Mouse (Mus musculus) midbrain, embryonic 12.5 days (tissue): Measurements from ENCODE around the gene Cd55b. TPM values are rescaled to one million over a fixed set of nuclear protein-coding genes. Genes with fewer than 3 reads are reported as not detected.
"Not testable (repeated sequence)": the region's sequence is repeated elsewhere in the genome, so short reads cannot be mapped to it uniquely, and the experiment has no call there.

Experiments
- ATAC-seq: fragments of 200-750 bp; cut with Nextera tagmentation; 2 replicates; pipeline ENCODE4 v1.8.0; 2017; ENCODE audit warnings: low read depth, moderate TSS enrichment, moderate library complexity; ENCODE audit not compliant: low FRiP score
- H3K27ac ChIP-seq: fragments of 300-500 bp; sonication (generic); replicated peaks from 2 replicates; pipeline ENCODE4 v1.5.1; 2016; ENCODE audit warnings: mild to moderate bottlenecking
- H3K27me3 ChIP-seq: fragments of 300-500 bp; sonication (generic); 2 replicates; pipeline ENCODE4 v1.6.1; 2016; ENCODE audit warnings: mild to moderate bottlenecking
- H3K36me3 ChIP-seq: fragments of 300-500 bp; sonication (generic); 2 replicates; pipeline ENCODE4 v1.6.1; 2016
- H3K4me1 ChIP-seq: fragments of 300-500 bp; sonication (generic); 2 replicates; pipeline ENCODE4 v1.6.1; 2016
- H3K4me2 ChIP-seq: fragments of 300-500 bp; sonication (generic); replicated peaks from 2 replicates; pipeline ENCODE4 v1.6.1; 2016; ENCODE audit warnings: mild to moderate bottlenecking, moderate library complexity
- H3K4me3 ChIP-seq: fragments of 300-500 bp; sonication (generic); 2 replicates; pipeline ENCODE4 v1.5.1; 2016; ENCODE audit warnings: mild to moderate bottlenecking
- H3K9ac ChIP-seq: fragments of 300-500 bp; sonication (generic); replicated peaks from 2 replicates; pipeline ENCODE4 v1.6.1; 2016; ENCODE audit warnings: mild to moderate bottlenecking, moderate library complexity
- H3K9me3 ChIP-seq: fragments of 300-500 bp; sonication (generic); 2 replicates; pipeline ENCODE4 v1.6.1; 2016; ENCODE audit warnings: mild to moderate bottlenecking
- WGBS: fragments of 180-500 bp; shearing (Covaris S2); methylation state at CpG from one replicate; pipeline ENCODE4 v1.1.7; 2016; 5-methylcytosine and 5-hydroxymethylcytosine counted together
- polyA plus RNA-seq: library from polyadenylated mRNA; unstranded; fragments of >200 nt; fragmentation: Nextera tagmentation; extraction: Ambion mirVana; gene quantifications from 2 replicates; pipeline ENCODE4 v1.2.1, GENCODE M21; 2016

Cd55b gene
- not detected in 2 replicates for polyA plus RNA-seq

DNA sequence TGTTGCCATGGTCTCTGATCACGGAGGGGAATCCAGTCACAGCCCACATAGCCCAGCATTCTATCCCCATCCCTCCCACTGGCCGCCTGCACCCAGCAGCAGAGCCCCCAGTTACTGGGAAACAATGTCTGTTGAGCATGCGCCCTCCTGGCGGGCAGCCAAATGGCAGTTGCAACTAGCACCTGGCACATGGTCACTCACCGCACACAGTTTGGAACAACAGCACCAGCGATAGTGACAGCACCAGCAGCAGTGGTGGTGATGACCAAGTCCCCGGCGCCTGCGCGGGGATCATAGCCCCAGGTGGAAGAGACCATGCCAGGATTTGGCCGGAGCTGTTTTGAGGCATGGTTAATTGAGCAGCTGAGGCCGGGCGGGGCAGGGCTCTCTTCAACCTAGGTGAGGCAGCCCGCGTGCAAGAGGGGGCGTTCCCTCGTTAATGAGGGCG is at the start of gene Cd55b:
Gene Cd55b (minus strand): TSS at position 346 of the 448 bp plus-strand sequence.
- Histone ChIP-seq H3K4me2 (no peak within 1 kb of the TSS), H3K4me1 (0 out of 2 replicates have a peak, but pooled peaks cover 2% of the 10 kb centered on the region), H3K9ac (no peak within 1 kb of the TSS), H3K27ac (no peak within 1 kb of the TSS), H3K27me3 (no peaks in the 10 kb centered on the region), H3K4me3 (no peak within 1 kb of the TSS), H3K36me3 (no peaks in the 10 kb centered on the region), H3K9me3 (no peaks in the 10 kb centered on the region)
- WGBS = 65% methylated on average over 18 of the region's 18 CpGs
- 0 out of 2 replicates have a peak, but pooled peaks have one; percentile 38 for ATAC-seq

DNA sequence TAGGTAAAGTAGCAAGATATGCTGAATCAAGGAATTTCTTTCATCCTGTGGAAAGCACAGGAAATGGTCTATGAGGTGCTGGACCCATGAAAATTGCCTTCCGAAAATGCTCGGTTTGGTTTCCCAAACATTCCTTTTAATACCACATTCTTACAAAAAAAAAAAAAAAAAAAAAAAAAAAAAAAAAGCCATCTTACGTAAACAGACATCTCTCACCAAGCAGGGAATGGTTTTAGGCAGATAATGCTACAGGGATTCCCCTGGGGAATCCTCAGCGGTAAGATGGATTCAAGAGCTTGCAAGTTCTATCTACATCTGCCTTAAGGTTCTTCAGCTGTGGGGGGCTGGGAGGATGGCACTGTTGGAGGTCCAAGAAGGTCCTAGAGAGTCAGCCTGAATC is 47.3 kb upstream of the Cd55b start:
- no peaks in the 10 kb centered on the region for H3K4me1 ChIP-seq
- H3K9ac ChIP-seq = no peak overlapping the region
- 94% methylated on average over 4 of the region's 4 CpGs for WGBS
- H3K9me3 ChIP-seq = no peaks in the 10 kb centered on the region
- no peaks in the 10 kb centered on the region for H3K27me3 ChIP-seq
- no peak overlapping the region for H3K27ac ChIP-seq
- H3K36me3 ChIP-seq = no peaks in the 10 kb centered on the region
- ATAC-seq = no peak
- H3K4me3 ChIP-seq = no peak overlapping the region
- H3K4me2 ChIP-seq = no peak overlapping the region

DNA sequence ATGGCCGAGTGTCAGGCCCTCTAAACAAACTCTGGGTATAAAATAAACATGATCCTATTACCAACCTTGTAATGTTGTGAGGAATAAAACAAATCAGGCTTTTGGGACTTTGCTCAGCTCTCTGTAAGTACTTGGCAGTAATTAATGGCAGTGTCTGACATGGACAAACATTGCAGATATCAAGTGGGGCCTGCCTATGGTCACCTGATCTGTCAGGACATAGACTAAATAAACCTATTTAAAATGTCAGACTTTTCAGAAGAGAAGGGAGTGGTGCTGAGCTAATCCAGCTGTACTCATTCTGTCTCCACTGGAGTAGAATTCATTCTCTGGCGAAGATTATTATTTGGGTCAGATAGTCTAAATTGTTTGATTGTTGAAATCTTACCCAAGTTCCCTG is 44.6 kb upstream of the Cd55b start:
- Histone ChIP-seq H3K9me3 (no peaks in the 10 kb centered on the region), H3K4me3 (no peak overlapping the region), H3K9ac (no peak overlapping the region), H3K27ac (no peak overlapping the region), H3K36me3 (no peaks in the 10 kb centered on the region), H3K4me2 (no peak overlapping the region), H3K4me1 (peaks cover 4% of the 10 kb centered on the region; the same call in 1 of the 2 replicates), H3K27me3 (no peaks in the 10 kb centered on the region)
- ATAC-seq = no peak
- WGBS = 85% methylated on average over 2 of the region's 2 CpGs

DNA sequence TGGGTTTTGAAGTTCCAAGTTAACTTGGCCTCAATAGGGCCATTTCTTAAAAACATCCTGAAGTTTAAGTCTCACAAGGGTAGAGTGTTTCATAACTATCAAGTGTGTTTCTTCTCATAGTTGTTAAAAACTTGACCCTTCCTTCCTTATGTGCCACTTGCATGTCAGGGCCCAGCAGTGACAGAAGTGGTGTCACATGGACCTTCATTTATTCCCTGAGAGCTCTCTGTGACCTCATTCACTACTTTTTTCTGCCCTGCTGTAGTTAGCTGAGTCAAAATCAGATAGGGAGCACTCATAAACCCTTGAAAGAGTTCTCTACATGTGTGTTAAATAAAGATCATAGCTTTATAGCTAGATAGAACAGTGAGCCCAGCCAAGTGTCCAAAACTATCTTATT is 41.4 kb upstream of the Cd55b start:
- Histone ChIP-seq H3K4me2 (no peak overlapping the region), H3K9ac (no peak overlapping the region), H3K9me3 (no peaks in the 10 kb centered on the region), H3K36me3 (no peaks in the 10 kb centered on the region), H3K27me3 (no peaks in the 10 kb centered on the region), H3K4me3 (no peak overlapping the region), H3K27ac (no peak overlapping the region), H3K4me1 (peaks cover 4% of the 10 kb centered on the region; the same call in 1 of the 2 replicates)
- ATAC-seq = no peak

DNA sequence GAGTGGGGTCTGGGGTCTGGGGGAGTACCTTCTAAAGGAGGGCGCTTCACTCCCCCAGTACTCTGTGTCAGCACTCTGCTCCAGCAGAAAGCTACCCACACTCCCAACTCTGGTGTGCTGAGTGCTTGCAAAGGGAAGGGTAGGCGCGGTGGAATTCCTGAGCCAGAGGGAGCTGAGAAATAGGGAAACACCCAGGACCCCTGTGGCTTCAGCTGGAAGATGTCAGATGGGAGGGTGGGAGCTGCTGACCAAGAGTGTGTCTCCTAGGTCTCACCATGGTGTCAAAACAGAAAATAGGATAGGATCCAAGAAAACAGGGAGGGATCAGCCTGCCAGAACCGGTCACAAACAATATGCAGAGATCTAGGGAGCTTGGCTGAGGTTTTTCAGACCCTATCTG is 40.1 kb upstream of the Cd55b start:
- H3K36me3 ChIP-seq = no peaks in the 10 kb centered on the region
- H3K9me3 ChIP-seq = no peaks in the 10 kb centered on the region
- H3K4me2 ChIP-seq = peak overlapping the region; percentile 83
- WGBS = 7% methylated on average over 4 of the region's 4 CpGs
- H3K9ac ChIP-seq = peak overlapping the region; percentile 67
- H3K4me3 ChIP-seq = peak overlapping the region; percentile 54
- H3K27ac ChIP-seq = no peak overlapping the region
- peaks cover 4% of the 10 kb centered on the region; the same call in 1 of the 2 replicates for H3K4me1 ChIP-seq
- H3K27me3 ChIP-seq = no peaks in the 10 kb centered on the region
- ATAC-seq = peak; percentile 84; the same call in 1 of the 2 replicates

DNA sequence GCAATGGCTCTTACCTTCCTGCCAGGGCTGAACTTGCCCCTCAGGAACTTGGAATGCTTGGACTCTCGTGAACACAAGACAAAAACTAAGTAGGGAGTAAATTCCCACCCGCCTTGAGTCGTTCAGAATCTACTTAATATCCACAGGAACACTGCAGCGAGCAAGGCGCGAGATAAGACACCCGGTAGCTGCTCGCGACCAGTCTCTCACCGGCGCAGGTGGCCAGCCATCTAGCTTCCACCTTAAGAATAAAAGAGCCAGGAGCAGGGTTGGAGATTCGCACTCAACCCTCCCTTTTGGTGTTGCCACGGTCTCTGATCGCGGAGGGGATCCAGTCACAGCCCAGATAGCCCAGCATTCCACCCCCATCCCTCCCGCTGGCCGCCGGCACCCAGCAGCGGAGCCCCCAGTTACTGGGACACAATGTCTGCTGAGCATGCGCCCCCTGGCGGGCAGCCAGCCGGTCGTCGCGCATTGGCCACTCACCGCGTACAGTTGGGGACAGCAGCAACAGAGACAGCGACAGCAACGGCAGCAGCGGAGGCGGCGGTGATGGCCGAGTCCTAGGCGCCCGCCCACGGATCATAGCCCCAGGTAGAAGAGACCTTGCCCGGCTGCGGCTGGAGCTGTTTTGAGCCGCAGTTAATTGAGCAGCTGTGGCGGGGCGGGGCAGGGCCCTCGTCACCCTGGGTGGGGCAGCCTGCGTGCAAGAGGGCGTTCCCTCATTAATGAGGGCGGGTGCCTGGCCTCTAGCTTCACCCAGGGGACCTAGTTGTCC is 39.5 kb upstream of the Cd55b start, which contains the start of gene Cd55:
Gene Cd55 (minus strand): TSS at position 661 of the 778 bp plus-strand sequence.
- Histone ChIP-seq H3K9ac (peak within 1 kb of the TSS; percentile 67), H3K27me3 (no peaks in the 10 kb centered on the region), H3K9me3 (no peaks in the 10 kb centered on the region), H3K27ac (0 out of 2 replicates have a peak within 1 kb of the TSS, but pooled peaks have one; percentile 39), H3K4me2 (peak within 1 kb of the TSS; percentile 83), H3K4me1 (peaks cover 4% of the 10 kb centered on the region; the same call in 1 of the 2 replicates), H3K4me3 (peak within 1 kb of the TSS; percentile 54), H3K36me3 (no peaks in the 10 kb centered on the region)
- WGBS = under 1% methylated on average over 45 of the region's 45 CpGs
- ATAC-seq = peak; percentile 97

DNA sequence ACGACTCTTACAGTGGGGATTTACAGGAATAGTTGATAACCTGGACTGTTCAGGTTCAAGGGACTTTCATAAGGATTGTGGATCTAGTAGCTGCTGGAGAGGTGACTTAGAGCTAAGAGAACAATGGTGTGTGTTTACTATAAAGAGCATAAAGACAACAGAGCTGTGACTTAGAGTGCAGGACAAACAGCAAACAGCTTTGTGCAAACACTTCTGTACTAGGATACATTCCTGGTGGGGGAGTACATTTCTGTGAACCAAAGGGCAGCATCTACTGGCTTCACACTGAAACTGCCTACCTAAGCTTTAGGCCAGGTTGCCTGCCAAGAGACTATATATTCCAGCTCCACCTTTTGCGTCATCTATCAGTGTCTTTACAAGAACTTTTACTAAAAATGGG is 32.3 kb upstream of the Cd55b start:
- H3K4me2 ChIP-seq = no peak overlapping the region
- no peak overlapping the region for H3K9ac ChIP-seq
- no peak overlapping the region for H3K4me3 ChIP-seq
- no peaks in the 10 kb centered on the region for H3K4me1 ChIP-seq
- WGBS = 93% methylated on average over 2 of the region's 2 CpGs
- no peaks in the 10 kb centered on the region for H3K27me3 ChIP-seq
- ATAC-seq = no peak
- H3K27ac ChIP-seq = no peak overlapping the region
- H3K9me3 ChIP-seq = no peaks in the 10 kb centered on the region
- no peaks in the 10 kb centered on the region for H3K36me3 ChIP-seq

DNA sequence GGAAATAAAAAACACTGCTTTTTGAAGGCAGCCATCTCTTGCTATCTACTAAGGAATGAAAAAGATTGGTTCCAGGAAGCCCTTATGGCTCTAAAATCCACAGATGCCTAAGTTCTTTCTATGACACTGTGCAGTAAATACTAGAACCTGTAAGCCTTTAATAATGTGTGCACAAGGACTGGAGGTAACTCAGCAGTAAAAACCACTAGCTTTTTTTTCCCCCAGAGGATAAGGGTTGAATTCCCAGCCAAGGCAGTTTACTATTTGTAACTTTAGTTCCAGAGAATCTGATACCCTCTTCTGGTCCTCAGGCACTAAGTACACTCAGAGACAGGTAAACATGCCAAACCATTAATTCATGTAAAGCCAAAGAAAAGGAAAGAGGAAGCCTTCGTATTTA is 20.1 kb upstream of the Cd55b start:
- not testable (repeated sequence) for H3K9ac ChIP-seq, H3K36me3 ChIP-seq, H3K27ac ChIP-seq, H3K27me3 ChIP-seq, H3K4me3 ChIP-seq, H3K4me1 ChIP-seq, H3K4me2 ChIP-seq, H3K9me3 ChIP-seq, ATAC-seq
- WGBS = 93% methylated on average over 1 of the region's 1 CpGs

DNA sequence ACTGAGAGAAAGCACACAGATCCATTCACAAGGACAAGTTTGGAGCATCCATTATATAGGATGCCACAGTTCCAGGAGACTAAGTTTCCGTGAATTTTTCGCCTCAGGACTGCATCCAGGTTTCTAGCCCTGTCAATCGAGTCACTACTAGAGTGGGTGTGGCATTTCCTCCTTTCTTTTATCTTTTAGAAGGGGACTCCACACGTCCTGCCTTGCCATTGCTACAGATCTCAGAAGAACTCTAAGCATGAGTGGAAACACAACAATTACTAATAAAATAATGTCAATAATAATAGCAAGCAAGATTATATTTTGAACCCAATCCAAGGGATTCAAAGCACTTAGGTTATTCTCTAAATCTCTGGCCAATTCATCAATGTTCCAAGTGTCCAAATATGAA is 8.1 kb upstream of the Cd55b start:
- Histone ChIP-seq H3K4me3 (no peak overlapping the region), H3K36me3 (no peaks in the 10 kb centered on the region), H3K4me2 (no peak overlapping the region), H3K9me3 (0 out of 2 replicates have a peak, but pooled peaks cover 3% of the 10 kb centered on the region), H3K9ac (no peak overlapping the region), H3K27me3 (no peaks in the 10 kb centered on the region), H3K27ac (no peak overlapping the region), H3K4me1 (no peaks in the 10 kb centered on the region)
- 81% methylated on average over 4 of the region's 4 CpGs for WGBS
- no peak for ATAC-seq

DNA sequence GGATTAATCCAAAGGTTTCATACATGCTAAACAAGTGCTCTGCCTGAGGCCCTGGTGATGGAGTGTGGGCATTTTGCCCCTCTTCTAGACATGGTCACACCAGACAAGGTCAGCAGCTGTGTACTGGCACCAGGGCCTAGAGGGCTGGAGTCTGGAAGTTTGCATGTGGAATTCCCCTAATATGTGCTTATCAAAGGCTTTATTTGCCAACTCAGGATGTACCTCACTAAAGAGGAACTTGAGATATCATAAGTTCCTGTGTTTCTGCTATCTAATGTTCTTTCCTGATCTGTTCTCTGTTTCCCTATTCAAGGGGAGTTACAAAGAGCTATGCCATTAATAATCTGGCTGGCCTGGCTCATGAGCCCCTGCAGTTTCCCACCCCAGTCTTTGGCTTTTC is 5.9 kb upstream of the Cd55b start:
- not testable (repeated sequence) for H3K27ac ChIP-seq, H3K4me2 ChIP-seq, H3K4me1 ChIP-seq, H3K36me3 ChIP-seq, H3K9me3 ChIP-seq, H3K4me3 ChIP-seq, ATAC-seq, H3K27me3 ChIP-seq, H3K9ac ChIP-seq

DNA sequence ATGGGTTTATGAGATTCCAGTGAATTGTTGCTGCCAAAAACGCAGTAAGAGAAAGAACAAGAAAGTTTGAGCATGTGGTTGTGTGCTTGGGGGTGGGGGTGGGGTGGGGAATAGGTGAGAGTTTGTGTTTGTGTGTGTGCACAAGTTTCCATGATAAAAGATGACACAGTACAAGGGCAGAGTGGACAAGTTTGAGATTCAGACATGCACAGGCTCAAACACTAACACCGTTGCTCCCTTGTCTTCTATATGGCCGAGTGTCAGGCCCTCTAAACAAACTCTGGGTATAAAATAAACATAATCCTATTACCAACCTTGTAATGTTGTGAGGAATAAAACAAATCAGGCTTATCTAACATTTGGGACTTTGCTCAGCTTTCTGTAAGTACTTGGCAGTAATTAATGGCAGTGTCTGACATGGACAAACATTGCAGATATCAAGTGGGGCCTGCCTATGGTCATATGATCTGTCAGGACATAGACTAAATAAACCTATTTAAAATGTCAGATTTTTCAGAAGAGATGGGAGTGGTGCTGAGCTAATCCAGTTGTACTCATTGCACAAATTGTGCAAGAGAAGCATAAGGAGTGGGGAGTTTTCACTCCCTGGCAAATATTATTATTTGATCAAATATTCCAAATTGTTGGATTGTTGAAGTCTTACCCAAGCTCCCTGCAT is 4.5 kb upstream of the Cd55b start:
- H3K27ac ChIP-seq, H3K4me1 ChIP-seq, ATAC-seq, H3K4me2 ChIP-seq, H3K9me3 ChIP-seq, H3K4me3 ChIP-seq, H3K36me3 ChIP-seq, H3K27me3 ChIP-seq, H3K9ac ChIP-seq: not testable (repeated sequence)
- WGBS = 70% methylated on average over 3 of the region's 3 CpGs

DNA sequence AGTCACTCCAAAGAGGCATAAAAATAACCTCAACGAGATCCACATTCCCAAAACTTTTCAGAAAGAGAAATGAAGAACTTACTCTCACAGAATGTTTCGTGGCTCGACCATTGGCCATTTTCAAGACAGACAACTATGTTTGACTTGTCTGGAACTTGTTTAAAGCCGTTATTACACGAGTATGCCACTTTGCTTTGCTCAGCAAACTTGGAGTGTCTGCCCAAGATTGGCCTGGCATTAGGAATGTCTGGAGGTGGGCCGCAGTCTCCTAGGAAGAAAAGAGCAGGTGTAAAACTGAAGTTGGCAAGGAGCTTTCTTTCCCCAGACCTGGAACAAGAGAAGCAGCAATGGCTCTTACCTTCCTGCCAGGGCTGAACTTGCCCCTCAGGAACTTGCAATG is 776 bp downstream of the Cd55b start:
- H3K36me3 ChIP-seq, ATAC-seq, H3K4me3 ChIP-seq, H3K9ac ChIP-seq, H3K27ac ChIP-seq, H3K9me3 ChIP-seq, H3K4me1 ChIP-seq, H3K27me3 ChIP-seq, H3K4me2 ChIP-seq: not testable (repeated sequence)
- no CpG with 5 or more reads among the region's 6 CpGs for WGBS
